Mouse (Mus musculus): ENCODE results near the gene Nkx2-4.

Gene Nkx2-4

GRCm38 (mm10) chr2:147085072-147085870 lies at the start of gene Nkx2-4:
Gene Nkx2-4 (minus strand): TSS chr2:147085445.
- DNase-seq (ENCODE audit: low read depth, low spot score), result no peak

DNA sequence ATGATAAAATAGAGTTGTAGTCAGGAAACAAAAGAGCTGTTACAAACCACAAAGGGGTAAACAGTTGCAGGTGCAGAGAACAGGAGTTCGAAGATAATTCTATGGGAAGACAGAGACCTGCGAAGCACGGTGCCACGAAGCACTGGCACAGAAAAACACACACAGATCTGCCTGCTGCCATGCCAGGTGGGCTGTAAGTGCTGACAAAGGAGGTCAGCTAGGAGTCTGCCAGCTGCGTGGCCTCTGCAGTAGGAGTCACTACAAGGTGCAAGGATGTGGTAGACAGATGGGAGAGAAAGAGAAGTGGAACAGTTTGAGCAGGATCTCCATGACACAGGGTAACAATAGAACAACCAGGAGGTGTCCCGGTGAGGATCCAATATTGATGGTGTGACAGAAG lies 42.1 kb upstream of the Nkx2-4 start:
- no peak for DNase-seq (ENCODE audit: low read depth, low spot score)

DNA sequence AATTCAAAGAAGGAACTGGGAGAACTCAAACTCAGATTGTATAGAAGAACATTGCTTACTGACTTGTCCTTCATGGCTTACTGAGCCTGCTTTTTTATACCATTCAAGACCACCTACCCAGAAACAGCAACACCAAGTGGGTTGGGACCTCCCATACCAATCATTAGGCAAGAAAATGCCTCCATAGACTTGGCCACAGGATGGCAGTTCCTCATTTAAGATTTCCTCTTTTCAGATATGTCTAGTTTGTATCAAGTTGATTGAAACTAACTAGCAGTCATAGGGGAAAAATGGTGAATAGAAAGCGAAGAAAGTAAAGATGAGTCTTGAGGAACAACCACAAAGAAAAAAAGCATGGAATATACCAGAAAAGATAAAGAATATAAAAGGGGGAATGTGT lies 34.5 kb upstream of the Nkx2-4 start:
- no peak for DNase-seq (ENCODE audit: low read depth, low spot score)

- no peak for DNase-seq (ENCODE audit: low read depth, low spot score)
Measured at GRCm38 (mm10) chr2:147086441-147086840, 1.2 kb upstream of the Nkx2-4 start.

- no peak for DNase-seq (ENCODE audit: low read depth, low spot score)
Measured at GRCm38 (mm10) chr2:147085937-147086336, 692 bp upstream of the Nkx2-4 start.

DNA sequence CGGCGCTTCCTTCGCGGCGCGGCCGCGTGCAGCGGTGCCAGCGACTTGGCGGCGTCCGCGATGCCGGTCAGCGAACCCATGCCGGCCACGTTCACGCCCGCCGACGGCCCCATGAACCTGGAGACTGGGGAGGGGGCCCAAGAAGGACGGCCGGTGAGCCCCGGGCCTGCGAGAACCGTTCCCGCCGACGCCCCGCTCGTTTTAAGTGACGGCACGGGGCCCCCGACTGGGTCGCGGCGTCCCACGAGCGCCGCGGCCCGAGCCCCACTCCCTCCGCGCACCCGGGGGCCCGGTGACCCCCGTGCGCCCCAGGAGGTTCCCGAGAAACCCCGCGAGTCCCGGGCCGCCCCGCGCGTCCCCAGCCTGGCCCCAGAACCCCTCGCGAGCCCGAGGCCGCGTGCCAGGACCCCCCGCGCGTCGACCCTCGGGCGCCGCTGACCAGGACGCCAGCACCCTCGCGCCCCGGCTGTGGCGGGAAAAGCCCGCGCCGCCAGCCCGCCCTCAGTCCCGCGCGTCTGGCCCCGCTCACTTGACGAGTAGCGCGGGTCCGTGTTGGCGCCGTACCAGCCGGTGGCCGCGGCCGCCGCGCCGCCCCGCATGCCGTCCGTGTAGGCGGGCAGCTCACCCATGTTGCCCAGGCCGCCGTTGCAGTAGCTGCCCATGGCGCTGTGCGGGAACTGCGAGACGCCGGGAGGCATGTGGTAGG lies 726 bp downstream of the Nkx2-4 start:
- DNase-seq (ENCODE audit: low read depth, low spot score), result no peak

DNA sequence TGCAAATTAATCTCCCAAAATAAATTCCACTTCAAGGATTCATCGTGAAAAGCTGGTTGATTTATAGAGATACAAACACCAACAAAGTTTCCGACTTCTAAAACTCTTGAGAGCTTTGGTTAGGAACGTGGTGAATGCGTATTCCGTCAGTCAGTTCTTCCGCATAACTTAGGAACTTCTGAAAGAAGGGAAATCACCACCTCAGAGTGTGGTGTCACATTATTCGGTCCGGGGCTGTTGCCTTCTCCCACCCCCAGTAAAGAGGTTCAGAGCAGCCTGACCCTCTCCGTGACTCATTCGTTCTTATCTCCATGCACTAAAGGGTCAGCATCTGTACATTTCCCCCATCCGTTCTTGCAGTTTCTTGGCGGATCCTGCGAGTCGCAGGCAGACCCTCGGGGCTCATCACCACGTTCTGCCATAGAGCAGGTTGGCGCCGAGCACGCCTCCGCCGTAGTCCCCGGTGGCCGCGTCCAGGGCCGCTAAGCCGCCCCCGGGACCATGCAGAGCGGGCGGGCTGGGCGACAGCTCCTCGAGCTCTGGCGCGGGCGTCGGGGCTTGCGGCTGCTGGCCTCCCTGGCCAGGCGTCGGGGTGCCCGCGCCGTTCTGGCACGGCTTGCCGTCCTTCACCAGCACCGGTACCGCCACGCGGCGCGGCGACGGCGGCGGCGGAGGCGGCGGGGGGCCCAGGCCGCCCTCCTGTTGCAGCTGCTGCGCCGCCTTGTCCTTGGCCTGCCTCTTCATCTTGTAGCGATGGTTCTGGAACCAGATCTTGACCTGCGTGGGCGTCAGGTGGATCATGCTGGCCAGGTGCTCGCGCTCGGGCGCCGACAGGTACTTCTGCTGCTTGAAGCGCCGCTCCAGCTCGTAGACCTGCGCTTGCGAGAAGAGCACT lies 1.5 kb downstream of the Nkx2-4 start:
- DNase-seq (ENCODE audit: low read depth, low spot score), result no peak

DNA sequence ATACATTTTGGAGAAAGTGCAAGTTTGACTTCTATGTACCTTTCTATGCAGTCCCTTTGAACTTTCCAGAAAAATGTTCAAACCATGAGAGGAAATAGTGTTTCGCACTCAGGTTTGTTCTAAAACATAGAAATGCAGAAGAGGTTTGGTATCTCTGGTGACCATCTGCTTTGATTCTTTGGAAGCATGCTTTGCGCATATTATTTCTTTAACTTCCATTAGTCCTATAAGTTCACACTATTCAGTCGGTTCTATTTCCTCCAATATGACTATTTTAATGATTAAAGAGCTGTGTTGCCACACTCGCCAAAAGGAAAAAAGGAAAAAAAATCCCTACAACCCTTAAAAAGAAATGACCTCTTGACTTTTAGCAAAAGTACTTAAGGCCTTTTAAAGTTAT lies 2.9 kb downstream of the Nkx2-4 start:
- DNase-seq (ENCODE audit: low read depth, low spot score), result no peak

- DNase-seq (ENCODE audit: low read depth, low spot score), result no peak
Measured at GRCm38 (mm10) chr2:147074399-147074798, 10.8 kb downstream of the Nkx2-4 start.

- DNase-seq (ENCODE audit: low read depth, low spot score), result no peak
Measured at GRCm38 (mm10) chr2:147073962-147074361, 11.3 kb downstream of the Nkx2-4 start.

DNA sequence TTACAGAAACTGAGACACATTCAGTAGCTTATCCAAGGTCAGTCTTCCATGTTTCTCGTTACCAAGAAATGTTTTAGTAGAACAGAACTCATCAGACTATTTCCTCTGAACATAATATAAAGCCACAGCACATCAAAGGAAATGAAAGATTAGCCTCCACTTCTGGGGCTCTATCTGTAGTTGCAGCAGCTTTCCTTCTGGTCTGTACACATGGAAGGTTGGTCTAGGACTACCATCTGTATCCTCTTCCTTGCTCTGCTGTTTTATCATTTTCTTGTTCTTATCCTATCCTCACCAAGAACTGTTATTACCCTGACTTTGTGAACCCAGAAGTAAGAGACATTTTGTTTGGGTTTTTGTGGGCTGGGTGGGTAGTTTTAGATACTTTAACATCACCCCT lies 14.9 kb downstream of the Nkx2-4 start:
- DNase-seq (ENCODE audit: low read depth, low spot score), result no peak

DNA sequence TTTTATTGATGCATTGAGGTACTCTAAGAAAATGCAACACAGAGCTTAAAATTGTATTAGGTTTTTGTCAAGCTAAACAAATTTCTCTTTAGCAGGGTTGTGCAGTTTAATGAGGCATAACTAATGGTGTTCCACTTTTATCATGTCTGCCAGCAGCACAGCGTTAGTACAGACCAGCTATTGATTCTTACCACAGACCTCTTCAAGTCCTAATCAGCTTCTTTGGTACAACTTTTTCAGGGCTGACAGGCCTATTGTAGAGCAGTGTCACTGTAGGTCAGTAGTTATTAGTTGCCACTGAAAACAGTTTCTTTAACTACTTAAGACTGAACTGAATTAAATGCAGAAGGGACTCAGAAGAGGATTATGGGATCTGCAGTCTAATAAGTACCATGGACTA lies 16.2 kb downstream of the Nkx2-4 start:
- no peak for DNase-seq (ENCODE audit: low read depth, low spot score)

GRCm38 (mm10) chr2:147067480-147068246 lies 17.6 kb downstream of the Nkx2-4 start:
- DNase-seq (ENCODE audit: low read depth, low spot score), result no peak

GRCm38 (mm10) chr2:147053229-147053892 lies 31.9 kb downstream of the Nkx2-4 start:
- DNase-seq (ENCODE audit: low read depth, low spot score), result no peak

DNA sequence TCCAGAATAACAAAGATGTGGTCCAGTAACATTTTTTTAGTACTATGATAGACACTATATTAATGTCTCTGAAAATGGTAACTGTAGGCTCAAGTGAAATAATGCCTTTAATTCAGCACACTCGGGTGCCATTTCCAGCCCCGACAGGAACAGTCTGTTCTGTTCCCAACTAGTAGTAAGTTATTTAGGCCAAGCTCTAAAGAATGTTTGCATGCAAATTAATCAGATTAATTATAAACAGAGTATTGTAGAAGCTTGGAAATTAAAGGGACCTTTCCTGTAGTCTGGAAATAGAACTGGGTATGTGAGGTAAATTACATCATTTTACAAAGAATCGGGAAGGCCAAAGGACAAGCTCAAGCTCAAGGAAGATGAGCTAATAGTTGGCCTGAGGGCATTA lies 38.2 kb downstream of the Nkx2-4 start:
- DNase-seq (ENCODE audit: low read depth, low spot score), result no peak

- no peak for DNase-seq (ENCODE audit: low read depth, low spot score)
Measured at GRCm38 (mm10) chr2:147035864-147036263, 49.4 kb downstream of the Nkx2-4 start.
